Mouse (Mus musculus): ENCODE results near the gene Slc9c1. TPM values are rescaled to one million over a fixed set of nuclear protein-coding genes. Genes with fewer than 3 reads are reported as not detected.

The Slc9c1 gene
- polyA plus RNA-seq, 1 experiment from 2014 or later, result not detected

DNA sequence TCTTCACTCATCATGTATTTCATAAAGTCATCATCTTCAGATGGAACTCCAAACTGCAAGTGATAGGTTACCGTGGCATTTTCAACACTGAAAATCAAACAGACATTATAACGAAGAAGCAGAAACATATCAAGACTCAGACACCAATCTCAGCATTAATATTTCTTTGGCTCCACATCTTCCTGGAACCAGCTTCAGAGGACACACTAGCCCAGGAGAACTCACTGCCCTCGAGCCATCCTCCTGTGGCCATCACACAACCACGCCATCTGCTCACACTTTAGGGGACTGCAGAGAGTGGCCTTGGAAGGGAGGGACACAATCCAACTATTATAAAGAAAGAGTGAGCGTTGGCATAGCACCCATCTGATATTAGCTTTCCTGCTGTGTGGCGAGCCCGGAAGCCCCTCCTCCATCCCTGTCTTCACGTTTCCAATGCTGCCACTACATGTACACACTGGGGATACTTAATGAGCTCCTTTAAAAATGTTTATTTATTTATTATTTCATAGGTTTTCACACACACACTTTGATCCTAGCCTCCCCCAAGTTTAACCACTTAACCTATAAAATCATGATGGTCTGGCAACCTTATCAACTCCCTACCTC lies 94.5 kb downstream of the Slc9c1 start:
- Histone ChIP-seq H3K9ac (no peak overlapping the region), H3K4me3 (no peak overlapping the region), H3K4me2 (no peak overlapping the region), H3K27ac (no peak overlapping the region), H3K4me1 (peaks cover 4% of the 10 kb centered on the region; the same call in 1 of the 2 replicates), H3K9me3 (no peaks in the 10 kb centered on the region), H3K27me3 (peaks cover 1% of the 10 kb centered on the region; the same call in 1 of the 2 replicates), H3K36me3 (no peaks in the 10 kb centered on the region)
- ATAC-seq (ENCODE audit: borderline replicate concordance, extremely low read depth, low FRiP score, low TSS enrichment), result peak; percentile 27; the same call in 1 of the 2 replicates
- WGBS, result 52% methylated on average over 8 of the region's 8 CpGs

DNA sequence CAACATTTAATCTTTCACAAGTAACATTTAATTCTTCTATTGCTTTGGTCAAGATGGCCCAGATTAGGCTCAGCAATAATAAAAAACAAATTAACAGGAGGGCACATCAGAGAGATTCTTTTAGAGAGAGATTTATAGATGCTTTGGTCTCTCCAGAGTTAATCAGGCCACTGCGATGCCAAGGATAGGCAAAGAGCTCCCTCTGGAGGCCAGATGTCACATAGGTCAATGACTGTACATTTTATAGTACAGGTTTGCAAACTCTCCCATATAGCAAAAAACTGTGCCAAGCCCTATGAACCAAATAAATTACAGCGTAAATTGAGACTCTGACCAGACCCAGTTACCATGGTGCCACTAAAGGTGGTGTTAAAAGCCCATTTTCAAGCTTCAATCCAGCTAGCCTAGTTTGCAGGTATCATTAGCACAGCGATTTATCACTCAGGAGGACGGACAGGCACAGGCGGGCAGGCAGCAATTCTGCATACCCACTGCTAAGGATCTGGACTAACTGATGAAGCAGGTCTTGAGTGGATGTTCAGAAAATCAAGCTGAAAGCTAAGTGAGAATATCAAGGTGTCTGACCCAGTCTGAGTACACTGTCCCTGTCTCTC lies 95.3 kb downstream of the Slc9c1 start:
- peaks cover 5% of the 10 kb centered on the region; the same call in 1 of the 2 replicates for H3K27me3 ChIP-seq
- no peaks in the 10 kb centered on the region for H3K9me3 ChIP-seq
- no peak overlapping the region for H3K27ac ChIP-seq
- WGBS, result 51% methylated on average over 5 of the region's 5 CpGs
- H3K4me1 ChIP-seq, result peaks cover 4% of the 10 kb centered on the region; the same call in 1 of the 2 replicates
- no peaks in the 10 kb centered on the region for H3K36me3 ChIP-seq
- no peak overlapping the region for H3K4me2 ChIP-seq
- H3K9ac ChIP-seq, result no peak overlapping the region
- no peak overlapping the region for H3K4me3 ChIP-seq
- ATAC-seq (ENCODE audit: borderline replicate concordance, extremely low read depth, low FRiP score, low TSS enrichment), result peak; percentile 69; the same call in 1 of the 2 replicates

DNA sequence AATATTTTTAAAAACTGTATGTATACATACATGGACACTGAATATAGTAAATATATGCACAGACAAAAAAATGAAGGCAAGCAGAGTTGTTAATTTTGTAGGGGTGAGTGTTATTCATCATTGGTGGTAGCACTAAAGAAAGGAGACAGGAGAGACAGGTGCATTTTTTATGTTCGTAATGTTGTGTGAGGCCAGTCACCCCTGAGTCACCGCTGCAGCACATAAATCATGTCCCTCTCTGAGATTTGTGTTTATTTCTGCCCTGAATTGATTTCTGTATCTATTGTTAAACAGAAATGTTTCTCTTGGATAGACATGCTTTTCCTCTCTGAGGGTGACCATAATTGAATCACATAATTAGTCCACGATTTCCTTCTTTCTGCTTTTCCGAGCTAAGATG lies 97.3 kb downstream of the Slc9c1 start:
- Histone ChIP-seq H3K4me2 (no peak overlapping the region), H3K27me3 (peaks cover 5% of the 10 kb centered on the region; the same call in 1 of the 2 replicates), H3K4me3 (no peak overlapping the region), H3K9ac (no peak overlapping the region), H3K4me1 (peaks cover 4% of the 10 kb centered on the region; the same call in 1 of the 2 replicates), H3K36me3 (no peaks in the 10 kb centered on the region), H3K27ac (no peak overlapping the region), H3K9me3 (no peaks in the 10 kb centered on the region)
- 60% methylated on average over 4 of the region's 4 CpGs for WGBS
- no peak for ATAC-seq (ENCODE audit: borderline replicate concordance, extremely low read depth, low FRiP score, low TSS enrichment)

DNA sequence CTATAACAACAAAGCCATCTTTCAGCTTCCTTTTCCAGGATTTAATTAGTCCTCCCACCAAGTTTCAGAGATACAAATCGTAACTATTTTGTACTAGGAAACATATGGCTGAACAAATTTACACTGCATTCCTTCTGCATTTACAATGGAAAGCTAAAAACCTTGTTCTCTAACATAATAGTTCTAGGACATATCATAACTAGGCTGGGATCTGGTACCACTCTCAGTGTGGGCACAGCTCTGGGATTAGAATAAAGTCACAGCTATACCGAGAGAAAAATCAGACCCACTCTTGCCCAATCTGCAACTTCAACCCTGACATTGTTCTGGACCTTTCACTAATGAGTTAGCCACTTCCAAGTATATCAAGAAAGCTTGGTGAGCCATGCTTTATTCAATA lies 100.7 kb downstream of the Slc9c1 start:
- 73% methylated on average over 2 of the region's 2 CpGs for WGBS
- Histone ChIP-seq H3K36me3 (no peaks in the 10 kb centered on the region), H3K27ac (no peak overlapping the region), H3K9me3 (no peaks in the 10 kb centered on the region), H3K9ac (no peak overlapping the region), H3K27me3 (peaks cover 9% of the 10 kb centered on the region; the same call in 1 of the 2 replicates), H3K4me3 (no peak overlapping the region), H3K4me2 (no peak overlapping the region), H3K4me1 (no peaks in the 10 kb centered on the region)
- ATAC-seq (ENCODE audit: borderline replicate concordance, extremely low read depth, low FRiP score, low TSS enrichment), result no peak

DNA sequence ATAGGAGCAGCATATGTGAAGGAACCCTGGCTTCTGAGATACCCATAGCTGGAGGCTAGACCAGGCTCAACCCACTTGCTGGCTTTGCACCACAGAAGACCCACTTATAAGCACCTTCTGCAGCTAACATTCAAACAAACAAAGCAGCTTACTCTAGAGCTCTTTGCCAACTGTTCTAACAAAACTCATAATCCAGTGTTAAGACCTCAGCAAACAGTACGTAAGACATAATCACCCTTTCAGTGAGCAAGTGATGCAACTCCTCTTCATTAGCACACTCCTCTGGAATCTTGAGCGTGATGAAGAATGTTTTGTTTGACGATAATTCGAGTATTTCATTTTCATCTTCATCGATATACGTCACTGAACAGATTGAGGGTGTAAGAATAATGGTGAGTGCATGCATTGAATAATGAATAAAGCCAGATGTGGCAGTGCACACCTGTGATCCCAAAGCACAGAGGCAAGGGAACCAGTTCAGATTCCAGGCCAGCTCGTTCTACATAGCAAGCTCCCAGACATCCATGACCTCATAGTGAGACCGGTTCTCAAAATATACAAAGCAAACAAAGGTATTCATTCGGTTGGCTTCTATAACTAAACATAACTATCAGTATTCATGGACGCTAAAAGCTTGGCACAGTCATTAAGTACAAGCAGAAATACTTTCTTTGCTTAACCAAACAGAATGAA lies 105.1 kb downstream of the Slc9c1 start:
- Histone ChIP-seq H3K4me1 (no peaks in the 10 kb centered on the region), H3K4me2 (no peak overlapping the region), H3K4me3 (no peak overlapping the region), H3K9me3 (no peaks in the 10 kb centered on the region), H3K27ac (no peak overlapping the region), H3K27me3 (peaks cover 5% of the 10 kb centered on the region; the same call in 1 of the 2 replicates), H3K9ac (no peak overlapping the region), H3K36me3 (no peaks in the 10 kb centered on the region)
- WGBS, result 44% methylated on average over 10 of the region's 10 CpGs
- no peak for ATAC-seq (ENCODE audit: borderline replicate concordance, extremely low read depth, low FRiP score, low TSS enrichment)

DNA sequence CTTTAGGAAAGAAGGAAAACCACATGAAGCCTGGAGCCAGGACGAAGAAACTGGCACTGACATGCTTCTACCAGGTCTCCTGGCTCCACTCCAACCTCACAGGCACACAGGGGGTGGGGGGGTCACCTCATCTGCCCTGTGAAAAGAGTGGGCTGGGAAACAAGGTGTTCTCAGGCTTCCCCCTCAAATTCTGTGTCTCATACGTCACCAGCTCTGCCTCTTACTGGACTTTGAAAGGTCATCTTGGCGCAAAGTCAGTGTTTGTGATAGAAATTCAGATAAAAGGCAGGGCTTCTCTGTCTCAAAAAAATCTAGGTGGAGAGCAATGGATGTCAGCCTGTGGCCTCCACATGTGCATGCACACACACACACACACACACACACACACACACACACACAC lies 106.2 kb downstream of the Slc9c1 start:
- no peak for ATAC-seq (ENCODE audit: borderline replicate concordance, extremely low read depth, low FRiP score, low TSS enrichment)
- no peak overlapping the region for H3K27ac ChIP-seq
- no peaks in the 10 kb centered on the region for H3K36me3 ChIP-seq
- 31% methylated on average over 3 of the region's 3 CpGs for WGBS
- H3K4me3 ChIP-seq, result no peak overlapping the region
- no peaks in the 10 kb centered on the region for H3K9me3 ChIP-seq
- H3K9ac ChIP-seq, result no peak overlapping the region
- H3K4me2 ChIP-seq, result no peak overlapping the region
- peaks cover 5% of the 10 kb centered on the region; the same call in 1 of the 2 replicates for H3K27me3 ChIP-seq
- H3K4me1 ChIP-seq, result no peaks in the 10 kb centered on the region

DNA sequence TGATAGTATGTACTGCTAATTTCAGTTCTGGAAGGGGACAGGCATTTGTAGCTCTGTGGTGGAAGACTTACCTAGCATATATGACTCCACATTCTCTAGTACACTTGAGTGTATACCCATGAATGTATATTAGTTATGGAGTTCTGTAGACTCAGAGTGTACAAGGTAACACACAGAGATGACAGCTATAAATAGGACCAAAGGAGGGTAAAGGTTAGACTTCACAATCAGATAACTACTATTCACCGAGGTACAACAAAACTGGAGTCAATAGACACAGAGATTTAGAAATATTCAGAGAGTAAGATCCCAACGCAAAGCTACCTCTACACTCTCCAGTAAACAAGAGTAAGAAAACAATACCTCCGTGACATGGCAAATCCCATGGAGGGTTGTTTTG lies 108.8 kb downstream of the Slc9c1 start:
- H3K4me1 ChIP-seq, result no peaks in the 10 kb centered on the region
- 87% methylated on average over 3 of the region's 3 CpGs for WGBS
- H3K4me2 ChIP-seq, result no peak overlapping the region
- H3K27me3 ChIP-seq, result no peaks in the 10 kb centered on the region
- no peaks in the 10 kb centered on the region for H3K36me3 ChIP-seq
- no peak overlapping the region for H3K4me3 ChIP-seq
- ATAC-seq (ENCODE audit: borderline replicate concordance, extremely low read depth, low FRiP score, low TSS enrichment), result no peak
- no peaks in the 10 kb centered on the region for H3K9me3 ChIP-seq
- H3K9ac ChIP-seq, result no peak overlapping the region
- no peak overlapping the region for H3K27ac ChIP-seq

DNA sequence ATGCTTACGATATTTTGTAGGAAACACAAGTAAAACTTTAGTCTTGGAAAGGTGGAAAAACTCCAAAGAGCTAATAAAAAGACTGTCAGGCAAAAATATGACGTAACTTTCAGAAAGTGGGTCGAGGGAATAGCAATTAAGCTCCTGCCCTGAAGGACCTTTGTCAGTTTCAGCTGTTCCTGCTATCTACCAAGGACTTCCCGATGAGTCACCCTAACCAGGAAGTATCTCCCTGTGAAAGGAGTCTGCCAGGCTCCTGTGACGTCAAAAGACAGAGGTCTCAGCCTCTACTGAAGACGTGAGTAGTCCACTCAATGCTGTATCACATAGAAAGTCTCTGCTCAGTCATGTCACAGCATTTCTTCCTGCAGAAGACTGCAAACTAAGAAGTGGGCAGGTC lies 109.3 kb downstream of the Slc9c1 start:
- H3K36me3 ChIP-seq, result no peaks in the 10 kb centered on the region
- ATAC-seq (ENCODE audit: borderline replicate concordance, extremely low read depth, low FRiP score, low TSS enrichment), result no peak
- no peaks in the 10 kb centered on the region for H3K27me3 ChIP-seq
- no peak overlapping the region for H3K9ac ChIP-seq
- H3K9me3 ChIP-seq, result no peaks in the 10 kb centered on the region
- no peak overlapping the region for H3K27ac ChIP-seq
- H3K4me3 ChIP-seq, result no peak overlapping the region
- no peaks in the 10 kb centered on the region for H3K4me1 ChIP-seq
- no peak overlapping the region for H3K4me2 ChIP-seq
- whole genome bisulfite sequencing, result 58% methylated on average over 6 of the region's 6 CpGs

DNA sequence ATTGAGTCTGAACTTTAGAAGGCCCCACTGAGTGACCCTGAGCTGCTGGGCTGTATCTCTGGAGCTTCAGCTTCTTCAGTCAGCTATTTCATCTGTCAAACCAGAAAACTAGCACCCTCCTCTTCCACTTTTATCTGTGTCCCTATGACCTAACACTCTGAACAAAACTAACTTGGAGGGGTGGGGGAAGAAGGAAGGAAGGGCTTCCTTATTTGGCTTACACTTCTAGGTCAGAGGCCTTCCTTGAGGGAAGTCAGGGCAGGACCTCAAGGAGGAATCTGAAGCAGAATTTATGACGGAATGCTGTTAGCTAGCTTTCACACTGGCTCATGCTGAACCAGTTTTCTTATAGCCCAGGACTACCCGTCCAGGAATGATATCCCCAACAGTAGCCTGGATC lies 116.4 kb downstream of the Slc9c1 start:
- H3K27ac ChIP-seq, result no peak overlapping the region
- no peak overlapping the region for H3K4me2 ChIP-seq
- no peaks in the 10 kb centered on the region for H3K27me3 ChIP-seq
- ATAC-seq (ENCODE audit: borderline replicate concordance, extremely low read depth, low FRiP score, low TSS enrichment), result no peak
- H3K36me3 ChIP-seq, result no peaks in the 10 kb centered on the region
- H3K4me1 ChIP-seq, result peaks cover 7% of the 10 kb centered on the region; the same call in 1 of the 2 replicates
- WGBS, result 35% methylated on average over 2 of the region's 2 CpGs
- no peak overlapping the region for H3K9ac ChIP-seq
- H3K4me3 ChIP-seq, result no peak overlapping the region
- no peaks in the 10 kb centered on the region for H3K9me3 ChIP-seq

DNA sequence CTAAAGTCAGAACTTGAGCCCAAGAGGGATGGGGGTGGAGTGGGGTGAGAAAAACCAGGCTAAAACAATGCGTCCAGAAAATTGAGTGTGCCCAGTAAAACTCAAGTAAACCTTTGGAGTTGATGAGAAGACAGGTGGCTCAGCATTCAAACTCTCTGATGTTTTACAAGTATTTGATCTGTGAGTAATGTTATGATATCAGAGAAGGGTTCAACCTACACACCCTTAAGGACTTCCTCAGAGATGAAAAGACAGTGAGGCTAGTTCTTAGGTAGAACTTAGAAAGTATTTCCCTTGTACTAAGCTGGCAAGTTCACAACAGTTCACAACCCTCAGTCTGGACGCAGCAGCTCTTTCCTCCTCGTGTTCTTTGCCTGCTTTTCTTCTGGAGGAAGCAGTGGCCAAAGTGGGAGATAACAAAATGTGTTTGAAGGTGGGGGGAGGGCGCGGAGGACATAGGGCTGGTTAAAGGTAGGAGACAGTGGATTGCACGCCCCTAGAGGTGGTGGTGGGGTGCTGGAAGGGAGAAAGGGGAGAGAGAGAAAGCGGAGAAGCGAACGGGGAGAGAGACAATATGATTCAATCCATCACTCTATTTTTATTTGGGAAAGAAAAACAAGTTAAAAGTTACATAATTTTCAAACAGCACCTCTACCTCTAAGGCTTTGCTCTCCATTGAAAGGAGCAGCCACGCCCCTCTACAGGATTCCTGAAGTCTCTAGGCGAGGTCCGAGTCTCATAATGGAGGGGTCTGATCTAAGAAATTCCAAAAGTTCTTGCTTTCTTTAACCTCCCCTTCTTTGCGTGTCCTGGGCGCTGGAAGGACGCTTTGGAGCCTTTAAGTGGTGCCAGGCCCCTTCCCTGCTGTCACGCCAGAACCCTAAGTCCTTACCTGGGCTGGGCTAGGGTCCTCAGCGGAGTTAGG lies 118.2 kb downstream of the Slc9c1 start:
- Histone ChIP-seq H3K36me3 (no peaks in the 10 kb centered on the region), H3K4me2 (peak overlapping the region; percentile 77), H3K4me1 (peaks cover 7% of the 10 kb centered on the region; the same call in 1 of the 2 replicates), H3K9ac (peak overlapping the region; percentile 31), H3K9me3 (no peaks in the 10 kb centered on the region), H3K4me3 (peak overlapping the region; percentile 39), H3K27me3 (no peaks in the 10 kb centered on the region), H3K27ac (no peak overlapping the region)
- no peak for ATAC-seq (ENCODE audit: borderline replicate concordance, extremely low read depth, low FRiP score, low TSS enrichment)
- 11% methylated on average over 17 of the region's 17 CpGs for WGBS

DNA sequence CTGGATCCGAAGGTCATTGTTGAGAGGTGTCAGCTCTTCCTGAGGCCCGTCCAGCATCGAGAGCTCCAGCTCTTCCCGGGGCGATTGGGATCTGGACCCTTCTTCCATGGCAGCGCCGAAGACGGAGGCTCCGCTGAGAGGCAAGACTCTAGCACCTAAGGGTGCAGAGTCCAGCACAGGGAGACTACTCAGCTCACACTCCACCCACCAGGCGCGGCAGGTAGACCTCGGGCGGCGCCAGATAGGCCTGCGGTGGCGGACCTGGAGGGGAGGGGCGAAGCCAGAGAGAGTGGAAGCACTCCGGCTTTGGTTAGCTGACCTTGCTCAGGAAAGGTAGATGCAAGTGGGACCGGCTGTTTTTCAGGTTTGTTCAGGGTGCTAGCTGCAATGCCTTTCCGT lies 118.8 kb downstream of the Slc9c1 start, which contains the start of gene BC016579:
BC016579 (minus strand) TSS at position 135 of the 399 bp plus-strand sequence.
- H3K4me1 ChIP-seq, result peaks cover 7% of the 10 kb centered on the region; the same call in 1 of the 2 replicates
- H3K27me3 ChIP-seq, result no peaks in the 10 kb centered on the region
- H3K4me3 ChIP-seq, result peak within 1 kb of the TSS; percentile 39
- H3K27ac ChIP-seq, result no peak within 1 kb of the TSS
- peak; percentile 57; the same call in 1 of the 2 replicates for ATAC-seq (ENCODE audit: borderline replicate concordance, extremely low read depth, low FRiP score, low TSS enrichment)
- H3K4me2 ChIP-seq, result peak within 1 kb of the TSS; percentile 77
- H3K9me3 ChIP-seq, result no peaks in the 10 kb centered on the region
- H3K36me3 ChIP-seq, result no peaks in the 10 kb centered on the region
- peak within 1 kb of the TSS; percentile 31 for H3K9ac ChIP-seq
- WGBS, result 7% methylated on average over 20 of the region's 20 CpGs

All from lung, embryonic 15.5 days (tissue).